Mouse (Mus musculus) forebrain, embryonic 10.5 days (tissue): ENCODE results near the gene Ints13. TPM values are rescaled to one million over a fixed set of nuclear protein-coding genes. Genes with fewer than 3 reads are reported as not detected.

Experiments
- DNase-seq: peaks from one replicate; pipeline ENCODE4 v3.0.0-alpha.2; 2017; ENCODE audit warnings: low spot score; ENCODE audit errors: extremely low spot score
- H3K27ac ChIP-seq: fragments of 300-500 bp; sonication (generic); 2 replicates; pipeline ENCODE4 v1.5.1; 2016; ENCODE audit warnings: mild to moderate bottlenecking
- H3K27me3 ChIP-seq: fragments of 300-500 bp; sonication (generic); 2 replicates; pipeline ENCODE4 v1.6.1; 2016; ENCODE audit warnings: mild to moderate bottlenecking; ENCODE audit not compliant: poor library complexity, severe bottlenecking
- H3K36me3 ChIP-seq: fragments of 300-500 bp; sonication (generic); replicated peaks from 2 replicates; pipeline ENCODE4 v1.6.1; 2016; ENCODE audit warnings: mild to moderate bottlenecking, moderate library complexity
- H3K4me1 ChIP-seq: fragments of 300-500 bp; sonication (generic); 2 replicates; pipeline ENCODE4 v1.6.1; 2016
- H3K4me3 ChIP-seq: fragments of 300-500 bp; sonication (generic); 2 replicates; pipeline ENCODE4 v1.5.1; 2016; ENCODE audit warnings: mild to moderate bottlenecking, moderate library complexity
- H3K9me3 ChIP-seq: fragments of 300-500 bp; sonication (generic); 2 replicates; pipeline ENCODE4 v1.6.1; 2016; ENCODE audit warnings: mild to moderate bottlenecking, moderate library complexity
- WGBS: fragments of 180-500 bp; shearing (Covaris S2); methylation state at CpG from one replicate; pipeline ENCODE4 v1.1.7; 2016; 5-methylcytosine and 5-hydroxymethylcytosine counted together
- polyA plus RNA-seq: library from polyadenylated mRNA; unstranded; fragments of >200 nt; fragmentation: Nextera tagmentation; extraction: Ambion mirVana; gene quantifications from 2 replicates; pipeline ENCODE4 v1.2.1, GENCODE M21; 2016

Gene Ints13
- polyA plus RNA-seq = 92.7 and 94.3 TPM in 2 replicates

GRCm38 (mm10) chr6:146577310-146578109, at the start of gene Ints13:
TSS of gene Ints13 (minus strand) at chr6:146577835.
- H3K36me3 ChIP-seq = peaks cover 14% of the 10 kb centered on the region
- H3K27me3 ChIP-seq = no peaks in the 10 kb centered on the region
- H3K4me1 ChIP-seq = peaks cover 38% of the 10 kb centered on the region
- H3K27ac ChIP-seq = peak within 1 kb of the TSS; percentile 98
- peak within 1 kb of the TSS; percentile 96 for H3K4me3 ChIP-seq
- H3K9me3 ChIP-seq = no peaks in the 10 kb centered on the region
- peak; percentile 94 for DNase-seq
- under 1% methylated on average over 77 of the region's 77 CpGs for WGBS

DNA sequence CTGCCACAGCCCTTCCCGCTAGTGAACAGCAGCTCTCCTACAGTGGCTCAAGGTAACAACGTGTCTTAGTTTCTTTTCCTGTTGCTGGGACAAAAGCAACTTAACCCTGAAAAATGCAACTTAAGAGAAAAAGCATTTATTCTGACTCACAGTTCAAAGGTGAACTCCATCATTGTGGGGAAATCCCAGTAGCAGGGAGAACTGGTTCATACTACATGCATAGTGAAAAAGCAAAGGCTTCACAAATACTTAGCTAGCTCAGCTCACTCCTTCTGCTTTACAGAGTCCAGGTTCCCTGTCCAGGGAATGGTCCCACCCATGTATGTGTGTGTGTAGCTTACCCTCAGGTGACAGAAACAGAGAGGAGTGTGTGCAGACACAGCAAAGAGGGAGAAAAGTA, 39.0 kb upstream of the Ints13 start:
- DNase-seq = no peak
- Histone ChIP-seq H3K27ac (no peak overlapping the region), H3K9me3 (no peaks in the 10 kb centered on the region), H3K27me3 (no peaks in the 10 kb centered on the region), H3K36me3 (peaks cover 82% of the 10 kb centered on the region), H3K4me3 (no peak overlapping the region), H3K4me1 (no peaks in the 10 kb centered on the region)
- WGBS = 94% methylated on average over 2 of the region's 2 CpGs

GRCm38 (mm10) chr6:146615891-146616290, 38.3 kb upstream of the Ints13 start:
- WGBS = 94% methylated on average over 8 of the region's 8 CpGs
- Histone ChIP-seq H3K27me3 (no peaks in the 10 kb centered on the region), H3K4me1 (no peaks in the 10 kb centered on the region), H3K36me3 (peaks cover 85% of the 10 kb centered on the region), H3K4me3 (no peak overlapping the region), H3K27ac (no peak overlapping the region), H3K9me3 (no peaks in the 10 kb centered on the region)
- no peak for DNase-seq

GRCm38 (mm10) chr6:146614541-146614940, 36.9 kb upstream of the Ints13 start:
- Histone ChIP-seq H3K4me1 (no peaks in the 10 kb centered on the region), H3K36me3 (peaks cover 89% of the 10 kb centered on the region), H3K27me3 (no peaks in the 10 kb centered on the region), H3K27ac (no peak overlapping the region), H3K9me3 (no peaks in the 10 kb centered on the region), H3K4me3 (no peak overlapping the region)
- DNase-seq = no peak
- 93% methylated on average over 5 of the region's 5 CpGs for WGBS

- WGBS = 91% methylated on average over 5 of the region's 5 CpGs
- DNase-seq = no peak
- Histone ChIP-seq H3K27ac (no peak overlapping the region), H3K9me3 (no peaks in the 10 kb centered on the region), H3K27me3 (no peaks in the 10 kb centered on the region), H3K36me3 (peaks cover 91% of the 10 kb centered on the region), H3K4me3 (no peak overlapping the region), H3K4me1 (no peaks in the 10 kb centered on the region)
These were observed 36.3 kb upstream of the Ints13 start for GRCm38 (mm10) chr6:146613907-146614306.

GRCm38 (mm10) chr6:146612736-146613135, 35.1 kb upstream of the Ints13 start:
- DNase-seq = no peak
- Histone ChIP-seq H3K4me1 (no peaks in the 10 kb centered on the region), H3K9me3 (no peaks in the 10 kb centered on the region), H3K36me3 (peaks cover 90% of the 10 kb centered on the region), H3K27me3 (no peaks in the 10 kb centered on the region), H3K27ac (no peak overlapping the region), H3K4me3 (no peak overlapping the region)
- WGBS = 94% methylated on average over 5 of the region's 5 CpGs

GRCm38 (mm10) chr6:146611897-146612296, 34.3 kb upstream of the Ints13 start:
- DNase-seq = no peak
- 89% methylated on average over 7 of the region's 7 CpGs for WGBS
- Histone ChIP-seq H3K27me3 (no peaks in the 10 kb centered on the region), H3K9me3 (no peaks in the 10 kb centered on the region), H3K4me3 (no peak overlapping the region), H3K27ac (no peak overlapping the region), H3K4me1 (no peaks in the 10 kb centered on the region), H3K36me3 (peaks cover 90% of the 10 kb centered on the region)

DNA sequence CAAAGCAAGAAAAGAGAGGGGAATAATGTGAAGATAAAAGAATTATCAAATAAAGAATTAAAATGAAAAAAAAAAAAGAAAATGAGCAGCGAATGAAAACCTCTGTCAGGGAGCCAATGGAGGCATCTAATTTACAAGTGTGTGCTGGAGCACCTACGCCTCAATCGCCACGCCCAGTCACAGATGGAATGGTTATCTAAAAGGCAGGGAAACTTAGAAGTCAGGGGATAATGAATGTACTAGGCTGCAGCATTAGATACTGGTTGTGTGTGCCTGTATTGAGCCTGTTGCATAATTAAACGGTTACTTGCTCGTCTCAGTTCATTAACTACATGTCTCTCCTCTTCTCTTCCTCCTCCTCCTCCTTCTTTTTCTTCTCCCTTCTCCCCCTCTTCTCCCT, 33.8 kb upstream of the Ints13 start:
- Histone ChIP-seq H3K27me3 (no peaks in the 10 kb centered on the region), H3K9me3 (no peaks in the 10 kb centered on the region), H3K4me3 (no peak overlapping the region), H3K36me3 (peaks cover 90% of the 10 kb centered on the region), H3K4me1 (no peaks in the 10 kb centered on the region), H3K27ac (no peak overlapping the region)
- WGBS = 92% methylated on average over 6 of the region's 6 CpGs
- no peak for DNase-seq

GRCm38 (mm10) chr6:146603651-146604050, 26.0 kb upstream of the Ints13 start:
- Histone ChIP-seq H3K4me1 (no peaks in the 10 kb centered on the region), H3K4me3 (no peak overlapping the region), H3K9me3 (no peaks in the 10 kb centered on the region), H3K36me3 (peaks cover 96% of the 10 kb centered on the region), H3K27me3 (no peaks in the 10 kb centered on the region), H3K27ac (no peak overlapping the region)
- no peak for DNase-seq
- 88% methylated on average over 10 of the region's 10 CpGs for WGBS

- no peaks in the 10 kb centered on the region for H3K4me1 ChIP-seq
- no peak for DNase-seq
- H3K27ac ChIP-seq = no peak overlapping the region
- no peaks in the 10 kb centered on the region for H3K9me3 ChIP-seq
- no peaks in the 10 kb centered on the region for H3K27me3 ChIP-seq
- WGBS = 90% methylated on average over 4 of the region's 4 CpGs
- H3K4me3 ChIP-seq = no peak overlapping the region
- H3K36me3 ChIP-seq = peaks cover 97% of the 10 kb centered on the region
These were observed 25.0 kb upstream of the Ints13 start for GRCm38 (mm10) chr6:146602601-146603000.

- Histone ChIP-seq H3K27me3 (no peaks in the 10 kb centered on the region), H3K4me3 (no peak overlapping the region), H3K36me3 (peaks cover 55% of the 10 kb centered on the region), H3K27ac (no peak overlapping the region), H3K9me3 (no peaks in the 10 kb centered on the region), H3K4me1 (no peaks in the 10 kb centered on the region)
- DNase-seq = no peak
- 90% methylated on average over 5 of the region's 5 CpGs for whole genome bisulfite sequencing
These were observed 7.5 kb upstream of the Ints13 start for GRCm38 (mm10) chr6:146585134-146585533.

DNA sequence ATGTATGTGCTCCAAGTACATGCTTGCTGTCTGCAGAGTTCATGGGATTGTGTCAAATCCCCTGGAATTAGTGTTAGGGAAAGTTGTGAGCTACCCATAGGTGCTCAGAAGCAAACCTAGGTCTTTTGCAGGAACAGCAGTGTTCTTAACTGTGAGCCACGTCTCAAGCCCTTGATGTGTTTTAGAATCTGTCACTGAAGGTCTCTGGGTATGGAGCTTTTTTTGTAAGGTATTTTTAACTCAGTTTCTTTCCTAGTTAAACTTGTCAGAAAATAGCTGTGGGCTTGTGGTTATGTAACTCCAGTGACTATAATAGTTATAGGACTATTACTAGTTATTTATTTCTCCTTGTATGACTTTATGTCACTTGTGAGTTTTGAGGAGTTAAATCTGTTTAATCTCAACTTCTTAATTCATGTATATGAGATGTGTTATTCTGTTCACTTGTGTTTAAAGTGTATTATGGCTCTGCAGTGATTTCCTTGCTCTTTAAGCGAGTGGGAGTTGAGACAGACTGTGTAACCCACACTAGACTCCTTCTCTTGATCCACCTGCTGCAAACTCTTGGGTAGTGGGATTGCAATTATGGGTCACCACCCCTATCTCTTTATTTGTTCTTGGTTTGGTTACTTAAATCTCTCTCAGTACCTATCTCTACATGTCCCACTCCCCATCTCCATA, 5.9 kb upstream of the Ints13 start:
- H3K4me3 ChIP-seq = no peak overlapping the region
- peaks cover 39% of the 10 kb centered on the region for H3K36me3 ChIP-seq
- 86% methylated on average over 2 of the region's 2 CpGs for WGBS
- no peaks in the 10 kb centered on the region for H3K27me3 ChIP-seq
- H3K27ac ChIP-seq = no peak overlapping the region
- DNase-seq = no peak
- H3K9me3 ChIP-seq = no peaks in the 10 kb centered on the region
- peaks cover 16% of the 10 kb centered on the region for H3K4me1 ChIP-seq

GRCm38 (mm10) chr6:146580381-146580926, 2.8 kb upstream of the Ints13 start:
- H3K27me3 ChIP-seq = no peaks in the 10 kb centered on the region
- peaks cover 30% of the 10 kb centered on the region for H3K4me1 ChIP-seq
- peaks cover 8% of the 10 kb centered on the region for H3K36me3 ChIP-seq
- H3K9me3 ChIP-seq = no peaks in the 10 kb centered on the region
- no peak overlapping the region for H3K4me3 ChIP-seq
- no peak for DNase-seq
- 61% methylated on average over 2 of the region's 2 CpGs for WGBS
- H3K27ac ChIP-seq = no peak overlapping the region
